Mouse (Mus musculus): Measurements from ENCODE around the gene Vmn2r89.

GRCm38 (mm10) chr14:51486111-51486510, 34.5 kb downstream of the Vmn2r89 start:
- TF ChIP-seq EP300 (IDR thresholded peaks at IDR 0.05; ENCODE audit: low read depth), result no peak
- TF ChIP-seq CTCF (IDR thresholded peaks at IDR 0.05; ENCODE audit: low read depth), result no peak

Measured in heart, postnatal 0 days (tissue).